Mouse (Mus musculus) lung, adult 2 months (tissue): ENCODE data around the gene Zcwpw1.
"Not testable (repeated sequence)": the region's sequence is repeated elsewhere in the genome, so short reads cannot be mapped to it uniquely, and the experiment has no call there.

ENCODE experiments used
- CTCF ChIP-seq: fragments of 200-500 bp; IDR thresholded peaks from 2 replicates; pipeline ENCODE4 v1.5.1; 2011; ENCODE audit warnings: mild to moderate bottlenecking, low read length, control low read depth; ENCODE audit not compliant: insufficient read depth
- POLR2A ChIP-seq: fragments of 200-500 bp; IDR thresholded peaks from 2 replicates; pipeline ENCODE4 v1.6.1; 2011; ENCODE audit warnings: low read depth, mild to moderate bottlenecking, control low read depth, low read length, borderline replicate concordance; ENCODE audit errors: extremely low read depth

DNA sequence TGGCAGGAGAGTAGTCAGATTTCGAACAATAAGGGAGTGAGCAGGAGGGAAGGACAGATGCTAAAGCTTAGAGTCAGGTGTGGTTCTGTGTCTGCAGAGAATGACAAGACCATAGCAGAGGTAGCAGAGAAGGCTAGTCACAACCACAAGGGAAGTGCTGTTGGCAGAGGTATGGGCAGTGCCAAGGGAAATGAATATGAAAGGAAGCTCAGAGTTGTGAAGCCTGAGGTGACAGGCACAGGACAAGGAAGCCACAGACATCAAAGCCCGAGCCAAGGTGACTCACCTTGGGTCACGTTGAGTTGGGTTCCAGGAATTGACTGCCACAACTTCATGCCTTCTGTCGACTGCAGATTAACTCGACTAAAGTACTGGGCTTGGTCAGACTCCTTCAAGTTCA, 69.3 kb downstream of the Zcwpw1 start:
- TF ChIP-seq POLR2A, CTCF: not testable (repeated sequence)
